Mouse (Mus musculus) lung, embryonic 14.5 days (tissue): ENCODE data around the gene Trp53i13. TPM values are rescaled to one million over a fixed set of nuclear protein-coding genes. Genes with fewer than 3 reads are reported as not detected.

Source experiments
- ATAC-seq: fragments of 200-750 bp; cut with Nextera tagmentation; 2 replicates; pipeline ENCODE4 v1.8.0; 2017; ENCODE audit warnings: mild to moderate bottlenecking, moderate TSS enrichment, moderate library complexity; ENCODE audit not compliant: insufficient read depth
- DNase-seq: peaks from one replicate; pipeline ENCODE4 v3.0.0-alpha.2; 2015
- H3K27ac ChIP-seq: fragments of 300-500 bp; sonication (generic); 2 replicates; pipeline ENCODE4 v1.5.1; 2014; ENCODE audit warnings: low read depth, mild to moderate bottlenecking, moderate library complexity
- H3K27me3 ChIP-seq: fragments of 300-500 bp; sonication (generic); 2 replicates; pipeline ENCODE4 v1.6.1; 2014; ENCODE audit warnings: low read length, control low read depth; ENCODE audit not compliant: insufficient read depth
- H3K36me3 ChIP-seq: fragments of 300-500 bp; sonication (generic); 2 replicates; pipeline ENCODE4 v1.6.1; 2014; ENCODE audit warnings: control low read depth; ENCODE audit not compliant: insufficient read depth
- H3K4me1 ChIP-seq: fragments of 300-500 bp; sonication (generic); 2 replicates; pipeline ENCODE4 v1.6.1; 2014; ENCODE audit warnings: antibody characterized with exemption, control low read depth; ENCODE audit not compliant: insufficient read depth
- H3K4me2 ChIP-seq: fragments of 300-500 bp; sonication (generic); 2 replicates; pipeline ENCODE4 v1.6.1; 2014; ENCODE audit warnings: mild to moderate bottlenecking
- H3K4me3 ChIP-seq: fragments of 300-500 bp; sonication (generic); 2 replicates; pipeline ENCODE4 v1.5.1; 2014; ENCODE audit warnings: low read depth, low read length
- H3K9ac ChIP-seq: fragments of 300-500 bp; sonication (generic); 2 replicates; pipeline ENCODE4 v1.6.1; 2014
- H3K9me3 ChIP-seq: fragments of 300-500 bp; sonication (generic); 2 replicates; pipeline ENCODE4 v1.6.1; 2016; ENCODE audit warnings: low read depth, low read length, control low read depth
- CTCF ChIP-seq: IDR thresholded peaks from 2 replicates; pipeline ENCODE4 v1.5.1; 2016; ENCODE audit warnings: antibody characterized with exemption, low read depth
- WGBS: fragments of 180-500 bp; shearing (Covaris S2); extraction: QIAGEN DNeasy Blood & Tissue Kit; methylation state at CpG from one replicate; pipeline ENCODE4 v1.1.7; 2014; 5-methylcytosine and 5-hydroxymethylcytosine counted together
- polyA plus RNA-seq: library from polyadenylated mRNA; unstranded; fragments of >200 nt; fragmentation: Nextera tagmentation; extraction: Ambion mirVana; gene quantifications from 2 replicates; pipeline ENCODE4 v1.2.1, GENCODE M21; 2014

Gene Trp53i13
- polyA plus RNA-seq, 1 experiment from 2014 or later: 40.3 TPM

- peak overlapping the region; percentile 90; the same call in 1 of the 2 replicates for H3K4me2 ChIP-seq
- DNase-seq: no peak
- H3K27me3 ChIP-seq: no peaks in the 10 kb centered on the region
- TF ChIP-seq CTCF: no peak
- H3K36me3 ChIP-seq: peaks cover 20% of the 10 kb centered on the region
- no peak for ATAC-seq
- H3K9me3 ChIP-seq: no peaks in the 10 kb centered on the region
- H3K4me3 ChIP-seq: no peak overlapping the region
- no peak overlapping the region for H3K9ac ChIP-seq
- H3K4me1 ChIP-seq: peaks cover 17% of the 10 kb centered on the region
- no peak overlapping the region for H3K27ac ChIP-seq
These were observed 20.3 kb downstream of the Trp53i13 start for GRCm38 (mm10) chr11:77495507-77495906.

- DNase-seq (no peak), ATAC-seq (no peak)
- Histone ChIP-seq H3K4me3 (peak overlapping the region; percentile 67; the same call in 1 of the 2 replicates), H3K27ac (no peak overlapping the region), H3K27me3 (no peaks in the 10 kb centered on the region), H3K4me1 (peaks cover 17% of the 10 kb centered on the region), H3K9ac (peak overlapping the region; percentile 93), H3K9me3 (no peaks in the 10 kb centered on the region), H3K36me3 (peaks cover 13% of the 10 kb centered on the region; the same call in 1 of the 2 replicates), H3K4me2 (peak overlapping the region; percentile 90)
- no peak for TF ChIP-seq CTCF
- WGBS: 65% methylated on average over 6 of the region's 6 CpGs
These were observed 21.0 kb downstream of the Trp53i13 start for GRCm38 (mm10) chr11:77494782-77495181.

- peak overlapping the region; percentile 67 for H3K4me3 ChIP-seq
- peaks cover 17% of the 10 kb centered on the region for H3K4me1 ChIP-seq
- no peaks in the 10 kb centered on the region for H3K9me3 ChIP-seq
- DNase-seq: no peak
- H3K9ac ChIP-seq: peak overlapping the region; percentile 93
- H3K27ac ChIP-seq: peak overlapping the region; percentile 97; the same call in 1 of the 2 replicates
- no peaks in the 10 kb centered on the region for H3K27me3 ChIP-seq
- peaks cover 8% of the 10 kb centered on the region; the same call in 1 of the 2 replicates for H3K36me3 ChIP-seq
- peak overlapping the region; percentile 90 for H3K4me2 ChIP-seq
- ATAC-seq: no peak
- WGBS: 16% methylated on average over 4 of the region's 4 CpGs
- no peak for TF ChIP-seq CTCF
These were observed 21.5 kb downstream of the Trp53i13 start for GRCm38 (mm10) chr11:77494344-77494676.

- peaks cover 19% of the 10 kb centered on the region for H3K4me1 ChIP-seq
- no peaks in the 10 kb centered on the region for H3K27me3 ChIP-seq
- H3K36me3 ChIP-seq: 0 out of 2 replicates have a peak, but pooled peaks cover 3% of the 10 kb centered on the region
- DNase-seq (peak; percentile 48), ATAC-seq (no peak)
- H3K4me3 ChIP-seq: peak within 1 kb of the TSS; percentile 67
- peak within 1 kb of the TSS; percentile 93 for H3K9ac ChIP-seq
- H3K9me3 ChIP-seq: no peaks in the 10 kb centered on the region
- peak within 1 kb of the TSS; percentile 97 for H3K27ac ChIP-seq
- no peak for TF ChIP-seq CTCF
- under 1% methylated on average over 67 of the region's 74 CpGs for WGBS
- peak within 1 kb of the TSS; percentile 90 for H3K4me2 ChIP-seq
These were observed 22.1 kb downstream of the Trp53i13 start, which contains the start of gene Git1 for GRCm38 (mm10) chr11:77493512-77494343. TSS of gene Git1 (plus strand) at chr11:77493562.

GRCm38 (mm10) chr11:77492911-77493332 is 22.9 kb downstream of the Trp53i13 start:
- Histone ChIP-seq H3K27ac (peak overlapping the region; percentile 97), H3K36me3 (0 out of 2 replicates have a peak, but pooled peaks cover 2% of the 10 kb centered on the region), H3K9me3 (no peaks in the 10 kb centered on the region), H3K9ac (peak overlapping the region; percentile 93), H3K4me3 (peak overlapping the region; percentile 57), H3K27me3 (no peaks in the 10 kb centered on the region), H3K4me2 (peak overlapping the region; percentile 90), H3K4me1 (peaks cover 25% of the 10 kb centered on the region)
- peak; percentile 39 for TF ChIP-seq CTCF
- peak; percentile 96 for DNase-seq
- ATAC-seq: peak; percentile 74
- under 1% methylated on average over 29 of the region's 32 CpGs for WGBS

- ATAC-seq: no peak
- Histone ChIP-seq H3K27me3 (no peaks in the 10 kb centered on the region), H3K4me3 (peak overlapping the region; percentile 57), H3K9me3 (no peaks in the 10 kb centered on the region), H3K4me2 (peak overlapping the region; percentile 90), H3K36me3 (0 out of 2 replicates have a peak, but pooled peaks cover 2% of the 10 kb centered on the region), H3K9ac (peak overlapping the region; percentile 93), H3K27ac (peak overlapping the region; percentile 97), H3K4me1 (peaks cover 26% of the 10 kb centered on the region)
- TF ChIP-seq CTCF: no peak
- peak; percentile 54 for DNase-seq
- WGBS: under 1% methylated on average over 18 of the region's 18 CpGs
These were observed 23.4 kb downstream of the Trp53i13 start for GRCm38 (mm10) chr11:77492311-77492871.
